Mouse (Mus musculus): ENCODE data around the gene Eno3. TPM values are rescaled to one million over a fixed set of nuclear protein-coding genes. Genes with fewer than 3 reads are reported as not detected.

Eno3 gene
- polyA plus RNA-seq, 1 experiment from 2014 or later = 8.7 TPM

DNA sequence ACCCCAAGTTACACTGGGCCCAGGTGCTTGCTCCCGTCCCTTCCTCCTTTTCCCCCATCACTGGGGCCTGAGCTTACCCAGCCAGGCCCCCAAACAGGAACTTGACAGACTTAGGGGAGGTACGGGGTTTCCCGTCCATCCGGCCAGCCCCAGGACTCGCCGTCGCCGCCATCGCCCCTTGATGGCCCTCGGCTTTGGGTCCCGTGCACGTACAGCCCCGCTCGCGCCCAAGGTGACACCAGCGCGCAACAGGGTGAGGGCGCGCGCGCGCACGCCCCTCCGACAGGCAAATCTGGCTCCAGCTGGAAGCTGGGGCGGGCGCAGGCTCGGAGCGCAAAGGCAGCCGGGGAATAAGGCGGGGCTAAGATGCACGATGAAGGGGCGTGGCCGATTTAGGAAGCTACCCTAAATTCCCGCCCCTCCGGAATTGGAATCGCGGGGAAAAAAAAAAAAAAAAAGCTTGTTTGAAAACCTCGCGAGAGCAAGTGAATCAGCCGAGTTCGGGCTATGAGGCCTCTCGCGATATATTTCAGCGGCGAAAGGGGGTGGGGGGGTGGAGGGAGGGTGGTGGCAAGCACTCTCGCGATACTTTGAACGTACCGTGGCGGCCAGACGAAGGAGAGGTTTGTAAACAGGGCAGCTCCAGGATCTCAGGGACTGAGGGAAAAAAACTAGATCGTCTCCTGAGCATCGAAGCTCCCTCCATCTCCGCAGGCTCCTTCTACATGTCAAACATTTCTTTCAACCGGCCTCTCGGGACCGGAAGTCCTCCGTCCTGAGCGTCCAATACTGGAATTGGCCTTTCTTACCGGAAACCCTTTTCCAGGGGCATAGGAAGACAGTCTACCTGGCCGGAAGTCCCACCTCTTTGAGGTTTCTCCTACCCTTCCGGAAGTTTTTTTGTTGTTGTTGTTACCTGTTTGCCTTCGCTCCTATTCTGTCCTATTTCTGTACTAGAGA lies 10.0 kb upstream of the Eno3 start, which contains the start of the genes Rnf167 and Slc25a11:
TSS of gene Rnf167 (plus strand) at position 545 of the 960 bp plus-strand sequence.
TSS of gene Slc25a11 (minus strand) at position 789 of the 960 bp plus-strand sequence.
- peak within 1 kb of the TSS; percentile 95 for H3K27ac ChIP-seq (replicated peaks; ENCODE audit: low read depth, low read length)
- peak within 1 kb of the TSS; percentile 91 for H3K9ac ChIP-seq (replicated peaks; ENCODE audit: low read length)
- peak; percentile 100 for DNase-seq
- H3K36me3 ChIP-seq (ENCODE audit: control insufficient read depth, insufficient read depth, low read length) = peaks cover 45% of the 10 kb centered on the region
- no peaks in the 10 kb centered on the region for H3K9me3 ChIP-seq (ENCODE audit: control insufficient read depth, low read length)
- peak within 1 kb of the TSS; percentile 70 for H3K4me3 ChIP-seq (replicated peaks; ENCODE audit: low read depth, low read length)
- under 1% methylated on average over 63 of the region's 63 CpGs for WGBS
- peak within 1 kb of the TSS; percentile 100 for H3K4me2 ChIP-seq (ENCODE audit: low read length)
- ATAC-seq (ENCODE audit: low FRiP score, low TSS enrichment) = peak; percentile 92
- no peaks in the 10 kb centered on the region for H3K27me3 ChIP-seq (ENCODE audit: control insufficient read depth, insufficient read depth, low read length)
- peaks cover 28% of the 10 kb centered on the region for H3K4me1 ChIP-seq (ENCODE audit: control insufficient read depth, insufficient read depth, low read length)

DNA sequence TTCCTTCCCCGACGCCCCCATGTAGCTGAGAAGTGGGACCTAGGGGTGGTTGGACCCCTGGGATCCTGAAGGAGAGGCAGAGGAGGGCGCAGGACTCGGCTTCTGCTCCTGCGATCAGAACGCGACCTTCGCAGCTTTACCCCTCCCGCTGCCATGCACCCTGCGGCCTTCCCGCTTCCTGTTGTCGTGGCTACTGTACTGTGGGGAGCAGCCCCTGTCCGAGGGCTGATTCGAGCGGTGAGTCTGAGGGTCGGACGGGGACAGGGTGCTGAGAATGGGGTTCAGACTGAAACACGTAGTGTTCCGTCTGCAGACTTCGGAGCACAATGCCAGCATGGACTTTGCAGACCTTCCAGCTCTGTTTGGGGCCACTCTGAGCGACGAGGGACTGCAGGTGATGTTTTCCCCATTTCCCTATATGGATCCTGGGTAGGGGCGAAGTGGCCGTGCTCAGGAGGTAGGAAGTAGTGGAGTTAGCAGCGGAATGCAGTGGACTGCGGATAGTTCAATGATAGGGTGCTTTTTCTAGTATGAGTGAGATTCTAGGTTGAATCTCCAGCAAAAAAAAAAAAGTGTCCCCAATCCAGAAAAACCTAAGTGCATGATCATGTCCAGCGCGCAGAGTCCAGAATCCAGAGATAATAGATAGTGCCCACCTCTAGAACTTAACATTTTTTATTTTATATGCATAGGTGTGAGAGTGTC lies 9.1 kb upstream of the Eno3 start:
- 4% methylated on average over 28 of the region's 28 CpGs for WGBS
- ATAC-seq (ENCODE audit: low FRiP score, low TSS enrichment) (peak; percentile 5; the same call in 1 of the 2 replicates), DNase-seq (no peak)
- Histone ChIP-seq H3K4me2 (ENCODE audit: low read length) (peak overlapping the region; percentile 100), H3K9me3 (ENCODE audit: control insufficient read depth, low read length) (no peaks in the 10 kb centered on the region), H3K4me1 (ENCODE audit: control insufficient read depth, insufficient read depth, low read length) (peaks cover 37% of the 10 kb centered on the region), H3K36me3 (ENCODE audit: control insufficient read depth, insufficient read depth, low read length) (peaks cover 51% of the 10 kb centered on the region), H3K27ac (replicated peaks; ENCODE audit: low read depth, low read length) (peak overlapping the region; percentile 95), H3K27me3 (ENCODE audit: control insufficient read depth, insufficient read depth, low read length) (no peaks in the 10 kb centered on the region), H3K4me3 (replicated peaks; ENCODE audit: low read depth, low read length) (peak overlapping the region; percentile 70), H3K9ac (replicated peaks; ENCODE audit: low read length) (peak overlapping the region; percentile 80)

DNA sequence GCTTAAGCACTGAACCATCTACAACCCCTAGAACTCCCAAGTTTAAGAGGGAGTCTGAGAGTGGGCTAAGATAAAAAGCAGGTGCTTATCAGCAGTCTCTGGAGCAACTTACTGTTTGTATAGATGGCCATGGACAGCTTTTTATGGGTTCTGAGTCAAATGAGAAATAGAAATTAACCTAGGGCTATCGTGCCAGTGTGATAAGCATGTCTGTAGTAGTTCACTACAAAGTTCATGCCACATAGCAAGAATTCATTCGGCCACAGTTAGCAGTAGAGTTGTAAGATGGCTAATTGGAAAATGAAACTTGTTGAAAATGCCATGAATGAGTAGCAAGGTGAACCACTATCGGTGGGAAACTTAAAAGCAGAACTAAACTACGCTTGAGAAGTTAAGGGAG lies 8.5 kb upstream of the Eno3 start:
- WGBS = 92% methylated on average over 4 of the region's 4 CpGs
- H3K9me3 ChIP-seq (ENCODE audit: control insufficient read depth, low read length) = no peaks in the 10 kb centered on the region
- H3K36me3 ChIP-seq (ENCODE audit: control insufficient read depth, insufficient read depth, low read length) = peaks cover 52% of the 10 kb centered on the region
- peak overlapping the region; percentile 100 for H3K4me2 ChIP-seq (ENCODE audit: low read length)
- peaks cover 41% of the 10 kb centered on the region for H3K4me1 ChIP-seq (ENCODE audit: control insufficient read depth, insufficient read depth, low read length)
- peak overlapping the region; percentile 7; the same call in 1 of the 2 replicates for H3K9ac ChIP-seq (replicated peaks; ENCODE audit: low read length)
- DNase-seq (no peak), ATAC-seq (ENCODE audit: low FRiP score, low TSS enrichment) (no peak)
- no peak overlapping the region for H3K27ac ChIP-seq (replicated peaks; ENCODE audit: low read depth, low read length)
- H3K27me3 ChIP-seq (ENCODE audit: control insufficient read depth, insufficient read depth, low read length) = no peaks in the 10 kb centered on the region
- H3K4me3 ChIP-seq (replicated peaks; ENCODE audit: low read depth, low read length) = peak overlapping the region; percentile 70

DNA sequence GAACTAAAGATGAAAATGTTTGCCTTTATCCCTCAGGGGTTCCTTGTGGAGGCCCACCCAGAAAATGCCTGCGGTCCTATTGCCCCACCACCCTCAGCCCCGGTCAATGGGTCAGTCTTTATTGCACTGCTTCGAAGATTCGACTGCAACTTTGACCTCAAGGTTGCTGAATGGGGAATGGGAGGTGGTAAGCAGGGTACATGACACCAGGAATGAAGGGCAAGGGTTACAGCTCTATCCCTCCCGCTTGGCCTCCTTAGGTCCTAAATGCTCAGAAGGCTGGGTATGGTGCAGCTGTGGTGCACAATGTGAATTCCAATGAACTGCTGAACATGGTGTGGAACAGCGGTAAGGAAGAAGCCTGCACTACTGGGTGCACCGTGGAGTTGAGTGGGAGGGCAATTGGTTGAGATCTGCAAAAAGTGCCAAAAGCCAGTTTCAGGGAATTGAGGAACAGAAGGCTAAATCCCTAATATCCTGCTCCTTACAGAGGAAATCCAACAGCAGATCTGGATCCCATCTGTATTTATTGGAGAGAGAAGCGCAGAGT lies 7.7 kb upstream of the Eno3 start:
- Histone ChIP-seq H3K9me3 (ENCODE audit: control insufficient read depth, low read length) (no peaks in the 10 kb centered on the region), H3K27me3 (ENCODE audit: control insufficient read depth, insufficient read depth, low read length) (no peaks in the 10 kb centered on the region), H3K4me1 (ENCODE audit: control insufficient read depth, insufficient read depth, low read length) (peaks cover 41% of the 10 kb centered on the region), H3K4me3 (replicated peaks; ENCODE audit: low read depth, low read length) (peak overlapping the region; percentile 70; the same call in 1 of the 2 replicates), H3K36me3 (ENCODE audit: control insufficient read depth, insufficient read depth, low read length) (peaks cover 50% of the 10 kb centered on the region), H3K4me2 (ENCODE audit: low read length) (no peak overlapping the region; the same call in 1 of the 2 replicates), H3K9ac (replicated peaks; ENCODE audit: low read length) (no peak overlapping the region), H3K27ac (replicated peaks; ENCODE audit: low read depth, low read length) (no peak overlapping the region)
- WGBS = 92% methylated on average over 8 of the region's 8 CpGs
- DNase-seq (no peak), ATAC-seq (ENCODE audit: low FRiP score, low TSS enrichment) (no peak)

DNA sequence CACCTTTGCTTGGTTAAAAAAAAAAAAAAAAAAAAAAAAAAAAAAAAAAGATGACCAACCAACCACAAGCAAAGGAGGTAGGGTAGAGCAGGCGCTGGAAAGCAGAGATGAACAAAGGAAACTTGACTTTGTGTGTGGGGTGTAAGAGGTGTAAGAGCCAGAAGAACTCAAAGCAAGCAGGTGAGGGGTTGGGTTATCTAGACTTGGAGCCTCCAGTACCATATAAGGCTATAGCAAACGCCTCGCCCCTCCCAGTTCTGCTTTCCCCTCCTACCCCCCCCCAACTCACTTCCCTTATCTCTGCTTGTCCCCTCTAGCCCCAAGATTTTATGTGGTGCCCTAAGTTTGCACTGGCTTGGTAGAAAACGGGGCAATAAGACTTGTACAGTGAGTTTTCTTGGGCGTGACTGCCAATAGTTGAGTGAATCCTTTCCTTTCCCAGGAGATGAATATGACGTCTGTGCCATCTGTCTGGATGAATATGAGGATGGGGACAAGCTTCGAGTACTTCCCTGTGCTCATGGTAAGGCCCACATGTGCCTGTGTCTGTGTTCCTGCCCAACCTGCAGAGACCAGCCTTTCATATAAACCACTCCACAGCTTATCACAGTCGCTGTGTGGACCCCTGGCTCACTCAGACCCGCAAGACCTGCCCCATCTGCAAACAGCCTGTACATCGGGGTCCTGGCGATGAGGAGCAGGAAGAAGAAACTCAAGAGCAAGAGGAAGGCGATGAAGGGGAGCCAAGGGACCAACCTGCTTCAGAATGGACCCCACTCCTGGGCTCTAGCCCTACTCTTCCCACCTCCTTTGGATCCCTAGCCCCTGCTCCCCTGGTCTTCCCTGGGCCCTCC lies 6.5 kb upstream of the Eno3 start:
- Histone ChIP-seq H3K4me2 (ENCODE audit: low read length) (no peak overlapping the region), H3K4me1 (ENCODE audit: control insufficient read depth, insufficient read depth, low read length) (peaks cover 42% of the 10 kb centered on the region), H3K4me3 (replicated peaks; ENCODE audit: low read depth, low read length) (no peak overlapping the region), H3K9ac (replicated peaks; ENCODE audit: low read length) (no peak overlapping the region), H3K9me3 (ENCODE audit: control insufficient read depth, low read length) (no peaks in the 10 kb centered on the region), H3K36me3 (ENCODE audit: control insufficient read depth, insufficient read depth, low read length) (peaks cover 43% of the 10 kb centered on the region), H3K27ac (replicated peaks; ENCODE audit: low read depth, low read length) (no peak overlapping the region), H3K27me3 (ENCODE audit: control insufficient read depth, insufficient read depth, low read length) (no peaks in the 10 kb centered on the region)
- DNase-seq (no peak), ATAC-seq (ENCODE audit: low FRiP score, low TSS enrichment) (no peak)
- WGBS = 86% methylated on average over 12 of the region's 12 CpGs

DNA sequence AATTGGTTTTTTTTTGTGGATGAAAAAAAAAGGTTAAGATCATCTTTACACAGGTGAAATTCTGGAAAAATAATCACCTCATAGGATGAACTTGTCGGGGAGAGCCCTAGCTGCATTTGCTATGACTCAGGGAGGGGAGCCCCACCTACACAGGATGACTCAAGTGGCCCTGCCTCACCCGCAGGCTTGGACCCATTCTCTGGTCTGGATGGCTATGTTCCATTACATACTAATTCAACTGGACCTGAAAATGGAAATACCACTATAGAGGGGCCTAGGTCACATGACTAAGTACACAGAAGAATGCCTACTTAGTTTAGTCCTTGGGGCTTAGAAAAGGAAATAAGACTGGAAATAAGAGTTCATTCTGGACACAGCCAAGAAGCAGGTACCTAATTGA lies 5.6 kb upstream of the Eno3 start:
- Histone ChIP-seq H3K9ac (replicated peaks; ENCODE audit: low read length) (no peak overlapping the region), H3K27ac (replicated peaks; ENCODE audit: low read depth, low read length) (no peak overlapping the region), H3K27me3 (ENCODE audit: control insufficient read depth, insufficient read depth, low read length) (no peaks in the 10 kb centered on the region), H3K4me2 (ENCODE audit: low read length) (no peak overlapping the region), H3K36me3 (ENCODE audit: control insufficient read depth, insufficient read depth, low read length) (peaks cover 43% of the 10 kb centered on the region), H3K4me3 (replicated peaks; ENCODE audit: low read depth, low read length) (no peak overlapping the region), H3K9me3 (ENCODE audit: control insufficient read depth, low read length) (no peaks in the 10 kb centered on the region), H3K4me1 (ENCODE audit: control insufficient read depth, insufficient read depth, low read length) (peaks cover 39% of the 10 kb centered on the region)
- ATAC-seq (ENCODE audit: low FRiP score, low TSS enrichment) (no peak), DNase-seq (no peak)
- WGBS = 85% methylated on average over 2 of the region's 2 CpGs

DNA sequence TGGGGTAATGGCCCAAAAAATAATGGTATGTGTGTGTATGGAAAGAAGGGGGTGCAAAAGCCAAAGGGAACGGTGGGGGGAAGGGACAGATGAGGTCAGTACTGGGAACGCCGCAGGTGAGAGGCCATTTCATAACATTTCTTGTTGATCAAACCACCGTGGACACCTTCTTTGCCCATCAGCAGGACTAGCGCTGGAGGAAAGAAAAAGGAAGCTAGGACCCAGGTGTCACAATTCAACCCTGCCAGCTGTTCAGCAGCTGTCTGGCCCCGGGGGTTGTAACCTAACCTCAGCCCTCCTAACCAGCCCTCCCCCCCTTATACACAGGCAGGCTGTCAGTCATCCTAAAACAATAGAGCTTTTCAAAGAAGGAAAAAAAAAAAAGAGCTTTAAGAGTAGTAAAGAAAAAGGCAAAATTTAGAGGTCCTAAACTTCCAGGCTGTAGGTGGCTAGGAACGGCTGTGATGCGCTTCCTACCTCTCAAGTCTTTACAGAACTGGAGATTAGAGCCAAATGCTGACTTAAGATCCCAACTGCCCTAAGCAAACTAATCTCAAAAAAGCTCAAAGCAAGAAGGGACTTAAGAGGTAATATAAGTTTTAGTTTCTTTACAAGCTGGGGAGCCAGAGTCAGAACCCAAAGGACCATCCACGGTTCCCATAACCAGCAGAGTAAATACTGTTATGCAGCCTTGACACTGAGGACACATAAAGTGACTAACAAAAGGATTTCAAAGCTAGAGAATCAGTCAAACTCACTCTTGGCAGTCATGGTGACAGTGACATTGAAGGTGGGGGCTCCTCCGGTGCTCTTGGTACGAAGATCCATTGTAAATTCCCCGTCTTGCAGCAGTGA lies 4.7 kb upstream of the Eno3 start:
- H3K36me3 ChIP-seq (ENCODE audit: control insufficient read depth, insufficient read depth, low read length) = peaks cover 43% of the 10 kb centered on the region
- H3K4me3 ChIP-seq (replicated peaks; ENCODE audit: low read depth, low read length) = peak overlapping the region; percentile 99
- no peaks in the 10 kb centered on the region for H3K9me3 ChIP-seq (ENCODE audit: control insufficient read depth, low read length)
- H3K27me3 ChIP-seq (ENCODE audit: control insufficient read depth, insufficient read depth, low read length) = no peaks in the 10 kb centered on the region
- DNase-seq (no peak), ATAC-seq (ENCODE audit: low FRiP score, low TSS enrichment) (no peak)
- H3K9ac ChIP-seq (replicated peaks; ENCODE audit: low read length) = no peak overlapping the region
- peaks cover 43% of the 10 kb centered on the region for H3K4me1 ChIP-seq (ENCODE audit: control insufficient read depth, insufficient read depth, low read length)
- H3K4me2 ChIP-seq (ENCODE audit: low read length) = peak overlapping the region; percentile 86
- H3K27ac ChIP-seq (replicated peaks; ENCODE audit: low read depth, low read length) = no peak overlapping the region
- 77% methylated on average over 12 of the region's 12 CpGs for WGBS
